Mouse (Mus musculus): ENCODE data around the gene Ifnar2. TPM values are rescaled to one million over a fixed set of nuclear protein-coding genes. Genes with fewer than 3 reads are reported as not detected.
"Not testable (repeated sequence)": the region's sequence is repeated elsewhere in the genome, so short reads cannot be mapped to it uniquely, and the experiment has no call there.

The Ifnar2 gene
- total RNA-seq, 2 experiments from 2014 or later = 71.6 to 94.3 TPM

DNA sequence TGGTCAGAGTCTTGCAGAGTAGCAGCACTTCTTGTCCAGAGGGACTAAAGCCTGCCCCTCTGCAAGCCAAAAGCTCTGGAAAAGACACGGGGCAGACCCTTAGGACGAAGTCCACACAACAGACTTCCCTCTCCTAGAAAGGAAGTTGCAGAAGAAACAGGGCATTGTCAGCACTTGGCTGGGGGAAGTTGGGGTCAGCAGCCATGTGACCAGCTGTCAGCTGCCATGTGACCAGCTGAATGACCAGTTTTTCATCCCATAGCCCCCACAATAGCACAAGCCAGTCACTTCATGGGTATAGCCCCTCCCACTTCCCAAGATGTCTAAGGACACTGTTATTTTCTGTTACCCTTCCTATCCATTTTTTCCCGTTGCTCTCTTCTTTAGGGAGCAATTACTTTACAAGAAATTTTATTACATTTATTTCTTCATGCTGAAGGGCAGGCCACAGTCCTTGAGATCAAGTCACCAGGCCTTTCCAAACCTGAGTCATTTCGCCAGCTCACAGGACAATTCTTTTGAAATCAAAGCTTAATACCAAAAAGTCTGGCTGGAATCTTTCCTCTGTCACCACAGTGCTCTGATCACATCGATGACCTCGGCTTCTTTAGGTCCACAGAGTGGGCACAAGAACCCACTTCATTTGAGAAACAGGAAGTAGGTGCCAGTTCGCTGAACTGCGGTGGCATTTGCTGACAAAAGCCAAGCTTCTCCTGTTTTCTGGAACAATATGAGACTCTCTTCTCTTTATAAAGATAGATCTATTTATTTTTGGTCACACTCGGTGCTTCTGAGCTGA lies 43.0 kb downstream of the Ifnar2 start:
- no peak for ATAC-seq (replicated peaks; ENCODE audit: low FRiP score, poor library complexity, severe bottlenecking)

DNA sequence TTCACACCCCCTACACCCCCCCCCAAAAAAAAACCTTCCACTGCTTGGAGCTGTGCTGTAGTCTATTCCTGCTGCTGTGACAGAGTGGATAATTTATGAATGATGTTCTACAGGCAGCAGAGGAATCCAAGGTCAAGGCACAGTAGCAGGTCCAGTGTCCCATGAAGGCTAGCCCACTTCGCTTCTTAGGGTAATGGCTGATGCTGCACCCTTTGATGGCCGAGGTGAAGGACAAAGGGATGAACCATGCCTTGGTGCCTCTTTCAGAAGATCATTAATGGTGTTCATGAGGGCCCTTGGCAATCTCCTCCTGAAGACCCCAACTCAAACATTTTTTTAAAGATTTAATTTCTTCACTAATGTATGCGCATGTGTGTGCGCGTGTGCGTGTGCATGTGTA lies 43.8 kb downstream of the Ifnar2 start:
- ATAC-seq (replicated peaks; ENCODE audit: low FRiP score, poor library complexity, severe bottlenecking) = no peak

DNA sequence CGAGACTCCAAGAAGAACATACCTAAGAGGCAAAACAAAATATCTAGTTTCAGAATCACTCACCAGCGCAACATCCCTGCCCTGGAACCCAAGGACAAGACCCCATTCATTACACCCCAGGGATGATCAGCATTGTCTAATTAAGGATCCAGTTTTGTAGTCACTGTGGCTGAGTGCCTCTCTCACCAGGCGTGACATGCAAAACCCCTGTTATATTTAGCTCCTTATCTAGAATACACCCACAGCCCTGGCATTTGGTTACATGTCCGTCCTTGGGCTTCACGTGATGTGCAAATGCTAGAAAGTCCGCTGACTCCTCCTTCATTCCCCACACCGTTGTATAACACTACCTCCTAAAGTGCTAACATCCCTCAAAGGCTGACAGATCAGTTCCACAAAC lies 44.4 kb downstream of the Ifnar2 start:
- peak; percentile 84 for ATAC-seq (replicated peaks; ENCODE audit: low FRiP score, poor library complexity, severe bottlenecking)

GRCm38 (mm10) chr16:91418531-91418930 lies 45.9 kb downstream of the Ifnar2 start:
- no peak for ATAC-seq (replicated peaks; ENCODE audit: low FRiP score, poor library complexity, severe bottlenecking)

DNA sequence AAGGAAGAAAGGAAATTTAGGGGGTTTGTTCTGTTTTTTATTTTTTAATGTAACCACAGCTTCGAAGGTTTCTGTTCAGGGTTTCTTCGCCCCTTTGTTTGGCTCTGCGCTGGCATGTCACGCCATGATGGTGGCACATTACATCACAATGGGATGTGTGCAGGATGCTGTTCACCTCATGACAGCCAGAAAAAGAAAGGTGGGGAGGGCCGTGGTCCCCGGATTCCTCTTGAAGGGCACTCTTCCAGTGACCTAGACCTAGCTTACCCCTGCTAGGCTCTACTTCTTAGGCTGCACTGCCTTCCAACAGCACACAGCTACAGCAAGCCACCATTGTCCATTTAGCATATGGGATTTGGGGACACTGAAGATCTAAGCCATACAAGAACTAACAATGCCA lies 53.2 kb downstream of the Ifnar2 start:
- no peak for ATAC-seq (replicated peaks; ENCODE audit: low FRiP score, poor library complexity, severe bottlenecking)

GRCm38 (mm10) chr16:91426586-91426985 lies 54.0 kb downstream of the Ifnar2 start:
- ATAC-seq (replicated peaks; ENCODE audit: low FRiP score, poor library complexity, severe bottlenecking) = no peak

DNA sequence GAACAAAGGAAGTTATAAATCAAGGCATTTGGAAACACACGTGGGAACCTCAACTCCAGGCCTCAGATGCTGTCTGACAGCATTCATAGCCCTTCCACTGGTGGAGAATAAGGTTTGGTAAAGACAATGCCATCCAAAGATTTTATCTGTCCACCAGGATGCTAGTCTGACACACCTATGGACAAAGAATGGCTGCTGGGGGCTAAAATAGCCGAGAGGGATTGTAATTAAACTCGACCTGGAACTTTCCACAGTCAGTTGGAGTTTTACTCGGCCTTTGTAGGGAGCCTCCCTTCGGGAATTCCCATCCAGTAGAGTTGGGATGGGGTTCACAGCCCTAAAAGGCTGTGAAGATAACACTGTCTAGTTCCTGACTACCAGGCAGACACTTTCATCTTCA lies 54.9 kb downstream of the Ifnar2 start:
- no peak for ATAC-seq (replicated peaks; ENCODE audit: low FRiP score, poor library complexity, severe bottlenecking)

- no peak for ATAC-seq (replicated peaks; ENCODE audit: low FRiP score, poor library complexity, severe bottlenecking)
Observed at GRCm38 (mm10) chr16:91428259-91428865, 55.8 kb downstream of the Ifnar2 start.

- ATAC-seq (replicated peaks; ENCODE audit: low FRiP score, poor library complexity, severe bottlenecking) = no peak
Observed at GRCm38 (mm10) chr16:91432720-91433328, 60.2 kb downstream of the Ifnar2 start.

DNA sequence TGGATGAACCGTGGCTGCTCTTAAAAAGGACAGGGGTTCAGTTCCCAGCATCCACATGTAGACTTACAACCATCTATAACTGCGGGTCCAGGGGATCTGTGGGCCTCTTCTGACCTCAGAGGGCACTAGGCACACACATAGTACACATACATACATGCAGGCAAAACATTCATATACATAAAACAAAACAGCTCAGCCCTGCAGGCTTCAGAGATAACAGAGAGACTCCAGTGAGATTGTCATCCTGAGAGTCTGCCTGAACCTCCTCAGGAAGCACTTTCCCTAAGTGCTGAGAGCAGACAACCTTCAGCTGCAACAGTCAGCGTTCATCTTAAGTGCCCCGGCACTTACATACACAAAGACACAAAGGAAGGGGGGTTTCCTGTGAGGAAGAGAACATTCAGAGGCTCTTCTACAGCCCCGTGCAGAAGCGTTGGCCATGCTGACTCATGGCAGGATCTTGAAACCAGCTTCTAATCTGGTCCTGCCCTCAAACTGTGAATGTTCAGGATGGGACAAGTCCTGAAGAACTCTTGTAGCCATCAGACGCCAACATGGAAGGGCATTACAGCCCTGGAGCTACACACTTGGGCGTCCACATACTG lies 60.8 kb downstream of the Ifnar2 start:
- ATAC-seq (replicated peaks; ENCODE audit: low FRiP score, poor library complexity, severe bottlenecking) = peak; percentile 58; the same call in 1 of the 2 replicates

GRCm38 (mm10) chr16:91434119-91434518 lies 61.5 kb downstream of the Ifnar2 start:
- no peak for ATAC-seq (replicated peaks; ENCODE audit: low FRiP score, poor library complexity, severe bottlenecking)

DNA sequence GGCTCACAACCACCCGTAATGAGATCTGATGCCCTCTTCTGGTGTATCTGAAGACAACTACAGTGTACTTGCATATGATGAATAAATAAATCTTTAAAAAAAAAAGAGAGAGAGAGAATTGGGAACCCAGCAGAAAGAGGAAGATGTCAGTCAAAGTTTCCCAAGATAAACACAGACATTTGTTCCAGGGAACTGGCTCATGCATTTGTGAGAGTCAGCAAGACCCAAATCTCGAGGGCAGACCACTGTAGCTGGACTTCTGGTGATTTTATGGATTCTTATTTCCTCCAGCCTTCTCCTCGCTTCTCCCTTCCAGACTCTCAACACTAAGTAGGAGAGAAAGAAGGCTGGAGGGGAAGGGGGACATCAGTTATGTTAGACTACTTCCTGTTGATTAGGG lies 65.5 kb downstream of the Ifnar2 start:
- ATAC-seq (replicated peaks; ENCODE audit: low FRiP score, poor library complexity, severe bottlenecking) = no peak

GRCm38 (mm10) chr16:91438599-91438998 lies 66.0 kb downstream of the Ifnar2 start:
- ATAC-seq (replicated peaks; ENCODE audit: low FRiP score, poor library complexity, severe bottlenecking) = not testable (repeated sequence)

DNA sequence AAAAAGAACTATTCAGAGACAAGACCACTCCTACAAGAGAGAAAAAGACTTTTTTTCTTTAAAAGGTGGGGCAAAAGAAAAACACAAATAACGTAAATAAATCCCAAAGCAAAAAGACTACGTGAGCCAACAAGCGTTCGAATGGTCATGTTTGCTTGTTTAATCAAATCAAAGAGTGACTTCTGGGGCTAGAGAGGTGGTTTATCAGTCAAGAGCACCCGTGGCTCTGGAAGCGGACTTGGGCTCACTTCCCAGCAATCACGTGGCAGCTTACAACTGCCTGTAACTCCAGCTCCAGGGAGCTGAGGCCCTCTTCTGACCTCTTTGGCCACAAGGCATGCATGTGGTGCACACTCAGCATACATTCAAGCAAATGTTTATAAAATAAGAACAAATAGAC lies 68.8 kb downstream of the Ifnar2 start:
- ATAC-seq (replicated peaks; ENCODE audit: low FRiP score, poor library complexity, severe bottlenecking) = peak; percentile 85

DNA sequence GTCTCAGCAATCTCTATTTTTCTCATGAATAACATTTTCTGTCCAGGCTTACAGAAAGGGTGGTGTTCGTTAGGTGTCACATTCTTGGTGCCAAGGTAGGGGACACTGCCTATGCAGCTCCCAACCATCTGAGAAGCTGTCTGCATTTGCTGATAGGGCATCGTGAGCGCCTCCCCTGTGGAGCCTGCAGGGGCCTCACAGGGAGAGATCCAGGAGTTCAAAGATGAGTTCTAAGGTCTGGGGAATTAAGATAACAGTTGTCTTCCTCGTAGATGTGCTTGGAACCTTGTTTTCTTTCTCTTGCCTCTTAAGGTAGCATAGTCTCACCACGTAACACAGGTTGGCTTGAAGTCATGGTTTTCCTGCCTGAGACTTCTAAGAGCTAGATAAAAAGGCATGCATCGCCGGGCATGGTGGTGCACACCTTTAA lies 69.2 kb downstream of the Ifnar2 start:
- peak; percentile 91 for ATAC-seq (replicated peaks; ENCODE audit: low FRiP score, poor library complexity, severe bottlenecking)

DNA sequence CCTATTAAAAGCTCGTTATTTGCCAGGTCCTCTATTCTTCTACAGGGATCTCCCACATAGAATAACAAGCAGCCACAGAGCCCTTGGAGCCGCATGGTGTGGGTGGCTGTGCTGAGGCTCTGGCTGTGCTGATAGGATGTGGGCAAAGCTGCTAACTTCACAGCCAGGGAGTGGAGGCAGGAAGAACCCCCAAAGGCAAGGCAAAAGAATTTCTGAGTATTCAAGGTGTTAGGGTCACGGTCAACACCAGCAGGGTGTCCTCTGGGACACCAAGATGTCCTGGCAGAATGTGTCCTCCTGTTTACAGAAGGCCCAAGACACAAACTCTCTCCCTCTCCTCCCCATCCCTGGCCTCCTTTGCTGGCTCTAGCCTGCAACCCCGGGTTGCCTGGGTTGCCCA lies 69.9 kb downstream of the Ifnar2 start:
- ATAC-seq (replicated peaks; ENCODE audit: low FRiP score, poor library complexity, severe bottlenecking) = peak; percentile 65

DNA sequence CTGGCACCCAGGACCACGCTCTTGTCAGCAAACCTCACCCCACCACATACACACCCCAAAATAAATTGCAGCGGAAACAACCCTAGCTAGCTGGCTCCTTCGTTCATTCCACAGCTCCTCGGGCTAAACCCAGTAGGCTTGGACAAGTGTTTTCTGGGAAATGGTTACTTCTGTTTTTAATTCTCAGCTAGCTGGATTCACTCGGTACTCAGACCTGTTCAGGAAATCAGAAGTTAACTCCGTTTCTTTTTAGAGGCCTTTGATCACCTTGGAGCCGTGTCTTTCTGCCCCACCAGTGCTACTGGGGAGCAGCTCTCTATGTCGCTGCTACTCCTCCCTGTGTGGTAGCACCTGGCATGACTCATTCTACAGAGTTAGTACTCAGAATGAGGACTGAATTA lies 70.6 kb downstream of the Ifnar2 start:
- ATAC-seq (replicated peaks; ENCODE audit: low FRiP score, poor library complexity, severe bottlenecking) = no peak

GRCm38 (mm10) chr16:91444847-91445246 lies 72.3 kb downstream of the Ifnar2 start:
- ATAC-seq (replicated peaks; ENCODE audit: low FRiP score, poor library complexity, severe bottlenecking) = no peak

DNA sequence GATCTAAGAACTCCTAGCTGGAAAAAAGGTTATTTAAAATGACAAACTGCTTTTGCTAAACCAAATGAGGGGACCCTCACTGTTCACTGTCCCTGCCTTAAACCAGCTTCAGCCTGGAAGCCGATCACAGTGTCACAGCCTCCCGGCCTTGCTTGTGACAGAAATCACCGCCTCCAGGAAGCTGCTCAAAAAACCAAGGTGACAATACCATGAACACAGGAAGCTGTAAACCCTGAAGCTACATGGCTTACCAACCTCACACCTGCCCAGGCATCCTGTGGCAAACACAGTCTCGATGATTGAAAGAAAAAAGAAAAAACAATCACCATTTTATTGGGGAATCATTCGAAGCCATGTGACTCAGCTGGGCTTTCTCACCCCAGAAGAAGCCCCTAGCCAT lies 73.0 kb downstream of the Ifnar2 start:
- no peak for ATAC-seq (replicated peaks; ENCODE audit: low FRiP score, poor library complexity, severe bottlenecking)

- 0 out of 2 replicates have a peak, but pooled peaks have one; percentile 37 for ATAC-seq (replicated peaks; ENCODE audit: low FRiP score, poor library complexity, severe bottlenecking)
Observed at GRCm38 (mm10) chr16:91446778-91447511, 74.4 kb downstream of the Ifnar2 start.

All from erythroid progenitor cell, adult 5-6 weeks (primary cell).